Mouse (Mus musculus): Measurements from ENCODE around the gene Pde4a.

GRCm38 (mm10) chr9:21148427-21148826, 17.1 kb upstream of the Pde4a start:
- TF ChIP-seq POLR2A (IDR thresholded peaks at IDR 0.05; ENCODE audit: low read depth, low read length) = no peak
- no peak for TF ChIP-seq CTCF (conservative IDR thresholded peaks at IDR 0.05; ENCODE audit: insufficient read depth, insufficient read length, low read depth, low read length)

Measured in kidney, adult 2 months (tissue).